Mouse (Mus musculus): ENCODE results near the gene Cnga4. TPM values are rescaled to one million over a fixed set of nuclear protein-coding genes. Genes with fewer than 3 reads are reported as not detected.
"Not testable (repeated sequence)": the region's sequence is repeated elsewhere in the genome, so short reads cannot be mapped to it uniquely, and the experiment has no call there.

Gene Cnga4
- polyA plus RNA-seq (2014; fragmentation: Nextera tagmentation; extraction: Ambion mirVana): not detected in 2 replicates

- Histone ChIP-seq H3K27me3 (replicated peaks; ENCODE audit: control insufficient read depth, insufficient read depth, low read length) (no peaks in the 10 kb centered on the region), H3K27ac (ENCODE audit: low read depth, low read length) (no peak within 1 kb of the TSS), H3K4me2 (no peak within 1 kb of the TSS), H3K9ac (ENCODE audit: low read depth, low read length) (no peak within 1 kb of the TSS), H3K9me3 (ENCODE audit: control insufficient read depth, low read length) (no peaks in the 10 kb centered on the region), H3K4me3 (ENCODE audit: low read depth, low read length) (no peak within 1 kb of the TSS), H3K4me1 (replicated peaks; ENCODE audit: control insufficient read depth, insufficient read depth, low read length) (no peaks in the 10 kb centered on the region), H3K36me3 (ENCODE audit: control insufficient read depth, insufficient read depth, low read length) (no peaks in the 10 kb centered on the region)
- ATAC-seq (replicated peaks; ENCODE audit: low FRiP score) (no peak), DNase-seq (ENCODE audit: low spot score) (no peak)
- 72% methylated on average over 5 of the region's 5 CpGs for WGBS
Measured at GRCm38 (mm10) chr7:105404268-105404667, at the start of gene Cnga4. TSS of gene Cnga4 (plus strand) at chr7:105404568.

GRCm38 (mm10) chr7:105356064-105356463 is 48.3 kb upstream of the Cnga4 start:
- H3K9ac ChIP-seq (ENCODE audit: low read depth, low read length); DNase-seq (ENCODE audit: low spot score); H3K4me2 ChIP-seq; H3K4me1 ChIP-seq (replicated peaks; ENCODE audit: control insufficient read depth, insufficient read depth, low read length); H3K4me3 ChIP-seq (ENCODE audit: low read depth, low read length); H3K9me3 ChIP-seq (ENCODE audit: control insufficient read depth, low read length); H3K27me3 ChIP-seq (replicated peaks; ENCODE audit: control insufficient read depth, insufficient read depth, low read length); ATAC-seq (replicated peaks; ENCODE audit: low FRiP score); H3K36me3 ChIP-seq (ENCODE audit: control insufficient read depth, insufficient read depth, low read length); H3K27ac ChIP-seq (ENCODE audit: low read depth, low read length): not testable (repeated sequence)
- no CpG with 5 or more reads among the region's 5 CpGs for WGBS

GRCm38 (mm10) chr7:105356487-105356886 is 47.9 kb upstream of the Cnga4 start:
- H3K4me3 ChIP-seq (ENCODE audit: low read depth, low read length); H3K9ac ChIP-seq (ENCODE audit: low read depth, low read length); DNase-seq (ENCODE audit: low spot score); H3K4me2 ChIP-seq; H3K36me3 ChIP-seq (ENCODE audit: control insufficient read depth, insufficient read depth, low read length); H3K27me3 ChIP-seq (replicated peaks; ENCODE audit: control insufficient read depth, insufficient read depth, low read length); H3K4me1 ChIP-seq (replicated peaks; ENCODE audit: control insufficient read depth, insufficient read depth, low read length); H3K9me3 ChIP-seq (ENCODE audit: control insufficient read depth, low read length); H3K27ac ChIP-seq (ENCODE audit: low read depth, low read length): not testable (repeated sequence)
- WGBS: 88% methylated on average over 1 of the region's 2 CpGs
- peak; percentile 87; the same call in 1 of the 2 replicates for ATAC-seq (replicated peaks; ENCODE audit: low FRiP score)

GRCm38 (mm10) chr7:105361713-105362112 is 42.7 kb upstream of the Cnga4 start:
- no peak overlapping the region for H3K4me3 ChIP-seq (ENCODE audit: low read depth, low read length)
- H3K9ac ChIP-seq (ENCODE audit: low read depth, low read length): no peak overlapping the region
- no peak overlapping the region for H3K4me2 ChIP-seq
- no peaks in the 10 kb centered on the region for H3K27me3 ChIP-seq (replicated peaks; ENCODE audit: control insufficient read depth, insufficient read depth, low read length)
- WGBS: 84% methylated on average over 2 of the region's 2 CpGs
- no peak for ATAC-seq (replicated peaks; ENCODE audit: low FRiP score)
- no peaks in the 10 kb centered on the region for H3K9me3 ChIP-seq (ENCODE audit: control insufficient read depth, low read length)
- DNase-seq (ENCODE audit: low spot score): no peak
- H3K4me1 ChIP-seq (replicated peaks; ENCODE audit: control insufficient read depth, insufficient read depth, low read length): no peaks in the 10 kb centered on the region
- H3K36me3 ChIP-seq (ENCODE audit: control insufficient read depth, insufficient read depth, low read length): no peaks in the 10 kb centered on the region
- no peak overlapping the region for H3K27ac ChIP-seq (ENCODE audit: low read depth, low read length)

- no peak for DNase-seq (ENCODE audit: low spot score)
- Histone ChIP-seq H3K4me2 (no peak overlapping the region), H3K27me3 (replicated peaks; ENCODE audit: control insufficient read depth, insufficient read depth, low read length) (no peaks in the 10 kb centered on the region), H3K4me1 (replicated peaks; ENCODE audit: control insufficient read depth, insufficient read depth, low read length) (no peaks in the 10 kb centered on the region), H3K36me3 (ENCODE audit: control insufficient read depth, insufficient read depth, low read length) (no peaks in the 10 kb centered on the region), H3K4me3 (ENCODE audit: low read depth, low read length) (no peak overlapping the region), H3K9me3 (ENCODE audit: control insufficient read depth, low read length) (no peaks in the 10 kb centered on the region), H3K27ac (ENCODE audit: low read depth, low read length) (no peak overlapping the region), H3K9ac (ENCODE audit: low read depth, low read length) (no peak overlapping the region)
- WGBS: 78% methylated on average over 5 of the region's 5 CpGs
- no peak for ATAC-seq (replicated peaks; ENCODE audit: low FRiP score)
Measured at GRCm38 (mm10) chr7:105367268-105367667, 37.1 kb upstream of the Cnga4 start.

GRCm38 (mm10) chr7:105367930-105368329 is 36.4 kb upstream of the Cnga4 start, which contains the start of gene Olfr692:
TSS of gene Olfr692 (plus strand) at chr7:105368230.
- no peaks in the 10 kb centered on the region for H3K27me3 ChIP-seq (replicated peaks; ENCODE audit: control insufficient read depth, insufficient read depth, low read length)
- no peaks in the 10 kb centered on the region for H3K4me1 ChIP-seq (replicated peaks; ENCODE audit: control insufficient read depth, insufficient read depth, low read length)
- H3K4me2 ChIP-seq: no peak within 1 kb of the TSS
- H3K27ac ChIP-seq (ENCODE audit: low read depth, low read length): no peak within 1 kb of the TSS
- ATAC-seq (replicated peaks; ENCODE audit: low FRiP score) (no peak), DNase-seq (ENCODE audit: low spot score) (no peak)
- H3K9me3 ChIP-seq (ENCODE audit: control insufficient read depth, low read length): no peaks in the 10 kb centered on the region
- no peak within 1 kb of the TSS for H3K9ac ChIP-seq (ENCODE audit: low read depth, low read length)
- H3K4me3 ChIP-seq (ENCODE audit: low read depth, low read length): no peak within 1 kb of the TSS
- H3K36me3 ChIP-seq (ENCODE audit: control insufficient read depth, insufficient read depth, low read length): no peaks in the 10 kb centered on the region
- WGBS: 92% methylated on average over 1 of the region's 1 CpGs

- Histone ChIP-seq H3K27ac (ENCODE audit: low read depth, low read length) (no peak overlapping the region), H3K9me3 (ENCODE audit: control insufficient read depth, low read length) (no peaks in the 10 kb centered on the region), H3K4me1 (replicated peaks; ENCODE audit: control insufficient read depth, insufficient read depth, low read length) (no peaks in the 10 kb centered on the region), H3K9ac (ENCODE audit: low read depth, low read length) (no peak overlapping the region), H3K4me2 (no peak overlapping the region), H3K36me3 (ENCODE audit: control insufficient read depth, insufficient read depth, low read length) (no peaks in the 10 kb centered on the region), H3K27me3 (replicated peaks; ENCODE audit: control insufficient read depth, insufficient read depth, low read length) (no peaks in the 10 kb centered on the region), H3K4me3 (ENCODE audit: low read depth, low read length) (no peak overlapping the region)
- DNase-seq (ENCODE audit: low spot score) (no peak), ATAC-seq (replicated peaks; ENCODE audit: low FRiP score) (no peak)
- WGBS: 79% methylated on average over 4 of the region's 4 CpGs
Measured at GRCm38 (mm10) chr7:105368521-105368920, 35.8 kb upstream of the Cnga4 start.

GRCm38 (mm10) chr7:105372912-105373311 is 31.5 kb upstream of the Cnga4 start:
- Histone ChIP-seq H3K27me3 (replicated peaks; ENCODE audit: control insufficient read depth, insufficient read depth, low read length) (no peaks in the 10 kb centered on the region), H3K4me3 (ENCODE audit: low read depth, low read length) (no peak overlapping the region), H3K9me3 (ENCODE audit: control insufficient read depth, low read length) (no peaks in the 10 kb centered on the region), H3K4me2 (no peak overlapping the region), H3K9ac (ENCODE audit: low read depth, low read length) (no peak overlapping the region), H3K27ac (ENCODE audit: low read depth, low read length) (no peak overlapping the region), H3K4me1 (replicated peaks; ENCODE audit: control insufficient read depth, insufficient read depth, low read length) (no peaks in the 10 kb centered on the region), H3K36me3 (ENCODE audit: control insufficient read depth, insufficient read depth, low read length) (peaks cover 8% of the 10 kb centered on the region)
- DNase-seq (ENCODE audit: low spot score) (no peak), ATAC-seq (replicated peaks; ENCODE audit: low FRiP score) (no peak)
- WGBS: 64% methylated on average over 1 of the region's 1 CpGs

- peaks cover 10% of the 10 kb centered on the region for H3K36me3 ChIP-seq (ENCODE audit: control insufficient read depth, insufficient read depth, low read length)
- ATAC-seq (replicated peaks; ENCODE audit: low FRiP score): no peak
Measured at GRCm38 (mm10) chr7:105373509-105373908, 30.9 kb upstream of the Cnga4 start.

More at GRCm38 (mm10) chr7:105373509-105373908, 30.9 kb upstream of the Cnga4 start:
- Histone ChIP-seq H3K4me2 (no peak overlapping the region), H3K4me1 (replicated peaks; ENCODE audit: control insufficient read depth, insufficient read depth, low read length) (no peaks in the 10 kb centered on the region), H3K4me3 (ENCODE audit: low read depth, low read length) (no peak overlapping the region), H3K27me3 (replicated peaks; ENCODE audit: control insufficient read depth, insufficient read depth, low read length) (no peaks in the 10 kb centered on the region), H3K9ac (ENCODE audit: low read depth, low read length) (no peak overlapping the region), H3K9me3 (ENCODE audit: control insufficient read depth, low read length) (no peaks in the 10 kb centered on the region), H3K27ac (ENCODE audit: low read depth, low read length) (no peak overlapping the region)
- no peak for DNase-seq (ENCODE audit: low spot score)
- WGBS: 61% methylated on average over 4 of the region's 4 CpGs
